Mouse (Mus musculus) embryonic stem cell, embryonic (primary cell): ENCODE measurements around the gene Gm4133.
"Not testable (repeated sequence)": the region's sequence is repeated elsewhere in the genome, so short reads cannot be mapped to it uniquely, and the experiment has no call there.

Experiments
- CTCF ChIA-PET, 4 experiments: fragments of 300-600 bp in 2 of 4; fragments of 350-600 bp in 2 of 4; sonication (Branson Sonifier 250); formaldehyde crosslinking; loops; one replicate each; lab custom pipeline; 2022; ENCODE audit warnings: inconsistent platforms in 2 of 4; lab: Charles Lee
- POLR2A ChIA-PET, 4 experiments: fragments of 300-600 bp in 2 of 4; fragments of 350-600 bp in 2 of 4; sonication (Branson Sonifier 250); formaldehyde crosslinking; loops; one replicate each; lab custom pipeline; 2022; ENCODE audit warnings: antibody characterized with exemption in 4 of 4, inconsistent platforms in 1 of 4; lab: Charles Lee

The Gm4133 gene

DNA sequence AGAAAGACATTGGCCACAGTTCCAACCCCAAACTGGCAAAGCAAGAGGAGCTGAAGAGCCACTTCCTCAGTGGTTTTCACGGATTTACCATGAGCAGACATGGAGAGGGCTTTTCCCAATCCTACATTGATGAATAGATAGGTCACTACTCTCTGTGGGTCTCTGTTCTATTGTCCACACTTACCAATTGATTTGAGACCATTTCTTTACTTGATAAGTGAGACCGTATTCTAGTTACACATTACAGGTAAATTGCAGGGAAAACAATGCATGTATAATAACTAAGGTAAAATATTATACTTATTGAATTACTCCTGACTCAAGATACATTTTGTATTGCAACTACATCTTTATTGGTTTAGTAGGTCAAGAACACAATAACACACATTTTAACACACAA is at the start of gene Gm4133:
Gene Gm4133 (minus strand): TSS at position 101 of the 400 bp plus-strand sequence.
- CTCF ChIA-PET, POLR2A ChIA-PET: not testable (repeated sequence)

DNA sequence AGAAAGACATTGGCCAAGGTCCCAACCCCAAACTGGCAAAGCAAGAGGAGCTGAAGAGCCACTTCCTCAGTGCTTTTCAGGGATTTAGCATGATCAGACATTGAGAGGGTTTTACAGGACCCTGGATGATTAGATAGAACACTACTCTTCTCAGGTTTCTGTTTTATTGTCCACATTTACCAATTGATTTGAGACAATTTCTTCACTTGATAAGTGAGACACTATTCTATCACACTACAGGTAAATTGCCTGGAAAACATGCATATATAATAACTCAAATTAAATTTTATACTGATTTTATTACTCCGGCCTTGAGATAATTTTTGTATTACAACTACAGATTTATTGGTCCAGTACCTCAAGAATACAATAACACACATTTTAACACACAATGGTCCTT is 41.4 kb upstream of the Gm4133 start, which contains the start of gene Gm5728:
Gene Gm5728 (minus strand): TSS at position 101 of the 400 bp plus-strand sequence.
- CTCF ChIA-PET, POLR2A ChIA-PET: not testable (repeated sequence)
